Mouse (Mus musculus) cerebellum, adult 18-20 months (tissue): ENCODE data around the gene Dock3.

Source experiments
- DNase-seq, 2 experiments: peaks; one replicate each; pipeline ENCODE4 v3.0.0; 2021

Dock3 gene

DNA sequence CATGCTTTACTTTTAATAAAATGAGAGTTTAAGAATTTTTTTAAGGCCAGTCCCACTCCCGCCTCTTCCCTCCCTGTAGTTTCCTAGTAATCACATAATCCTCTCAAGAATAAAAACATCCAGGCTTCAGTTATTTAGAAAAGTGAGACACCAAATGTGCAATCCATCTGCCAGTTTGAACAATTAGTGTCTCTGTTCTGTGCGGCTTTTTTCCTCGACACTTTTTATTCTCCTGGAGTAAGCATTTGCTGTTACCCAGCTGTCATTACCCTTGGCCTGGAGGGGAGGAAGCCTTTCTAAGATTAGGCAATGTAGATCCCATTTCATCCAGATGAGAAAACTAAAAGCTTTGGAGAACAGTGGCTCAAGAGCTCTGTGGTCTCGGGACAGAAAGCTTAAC, 221.9 kb downstream of the Dock3 start:
- no peak for DNase-seq

DNA sequence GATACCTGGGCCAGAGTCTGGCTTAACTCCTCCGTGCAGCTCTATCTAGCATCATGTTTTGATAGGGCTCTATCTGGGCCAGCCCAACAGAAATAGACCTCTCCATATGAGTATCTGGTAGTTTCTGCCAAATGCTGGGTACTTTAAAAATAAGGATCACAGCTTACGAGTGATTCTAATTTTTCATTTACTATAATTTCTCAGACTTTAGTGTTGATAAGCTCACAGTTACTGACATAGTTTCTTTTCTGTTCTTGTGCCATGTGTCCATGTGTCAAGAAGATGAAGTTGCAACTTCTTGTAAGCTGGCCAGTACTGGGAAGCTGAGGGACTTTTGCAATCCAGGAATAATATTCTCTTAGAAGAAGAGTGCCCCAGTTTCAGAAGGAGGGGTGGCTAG, 228.5 kb downstream of the Dock3 start:
- no peak for DNase-seq

DNA sequence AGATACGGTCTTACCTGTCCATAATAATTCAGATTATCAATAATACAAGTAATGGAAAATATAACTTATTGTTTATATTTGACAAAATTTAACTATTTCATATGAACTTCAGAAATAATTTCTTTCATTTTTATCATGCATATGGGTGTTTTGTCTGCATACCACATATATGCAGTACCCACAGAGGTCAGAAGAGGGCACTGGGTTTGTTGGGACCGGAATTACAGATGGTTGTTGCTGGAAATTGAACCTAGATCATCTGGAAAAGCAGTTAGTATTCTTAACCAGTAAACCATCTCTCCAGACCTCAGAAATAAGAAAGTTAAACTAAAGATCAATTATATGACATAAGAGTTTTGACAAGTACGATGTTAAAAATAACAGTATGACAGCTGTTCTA, 261.0 kb downstream of the Dock3 start:
- DNase-seq = peak; percentile 44 to 49

DNA sequence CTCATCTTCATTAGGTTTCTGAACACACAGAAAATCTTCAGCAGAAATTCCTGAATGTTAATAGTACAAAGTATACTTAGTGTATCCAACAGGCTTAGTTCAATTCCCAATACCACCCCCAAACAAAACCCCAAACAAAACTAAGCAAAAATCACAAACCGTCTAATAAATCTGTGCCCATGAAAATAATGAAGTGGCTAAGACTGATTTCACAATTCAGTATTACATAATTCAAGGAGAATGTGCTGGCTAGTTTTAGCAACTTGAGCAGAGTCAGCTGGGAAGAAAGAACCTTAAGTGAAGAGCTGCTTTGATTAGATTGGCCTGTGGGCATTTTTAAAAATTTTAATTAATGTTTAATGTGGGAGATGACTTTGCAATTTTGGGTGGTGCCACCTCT, 273.3 kb downstream of the Dock3 start:
- no peak for DNase-seq

DNA sequence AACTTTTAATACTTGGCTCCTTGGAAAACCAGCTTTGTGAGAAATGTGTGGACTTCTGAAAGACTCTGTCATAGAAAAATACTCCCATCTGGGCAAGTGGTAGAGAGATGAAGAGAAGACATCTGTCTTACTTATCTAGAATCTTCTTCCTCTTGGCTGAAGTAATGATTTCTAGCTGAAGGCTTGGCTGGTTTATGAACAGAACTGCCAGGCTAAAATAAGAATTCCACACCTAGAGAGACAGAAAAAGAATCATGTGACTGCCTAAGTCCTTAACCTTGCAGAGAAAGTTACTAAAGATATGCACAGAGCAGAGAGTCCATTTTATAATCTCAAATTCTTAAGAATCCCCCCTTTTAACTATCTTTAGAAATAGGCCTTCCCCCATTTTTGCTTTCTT, 276.2 kb downstream of the Dock3 start:
- DNase-seq = no peak

DNA sequence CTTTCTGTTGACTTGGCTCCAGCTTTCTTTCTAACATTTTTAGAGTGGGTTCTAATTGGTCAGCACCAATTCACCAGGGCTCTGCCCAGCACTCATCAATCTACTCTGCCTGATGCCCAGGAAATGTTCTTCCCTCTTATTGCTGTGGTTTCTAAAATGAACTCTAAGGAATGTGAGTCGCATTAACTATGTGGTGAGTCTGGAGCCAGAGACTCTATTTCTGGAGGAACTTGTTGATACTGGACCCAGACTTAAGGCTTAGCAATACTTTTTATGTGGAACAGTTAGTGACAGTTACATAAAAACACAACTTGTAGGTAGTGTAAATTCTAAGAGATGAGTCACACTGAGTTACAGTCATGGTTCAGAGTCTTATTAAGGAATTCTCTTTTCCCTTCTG, 296.7 kb downstream of the Dock3 start:
- no peak for DNase-seq

DNA sequence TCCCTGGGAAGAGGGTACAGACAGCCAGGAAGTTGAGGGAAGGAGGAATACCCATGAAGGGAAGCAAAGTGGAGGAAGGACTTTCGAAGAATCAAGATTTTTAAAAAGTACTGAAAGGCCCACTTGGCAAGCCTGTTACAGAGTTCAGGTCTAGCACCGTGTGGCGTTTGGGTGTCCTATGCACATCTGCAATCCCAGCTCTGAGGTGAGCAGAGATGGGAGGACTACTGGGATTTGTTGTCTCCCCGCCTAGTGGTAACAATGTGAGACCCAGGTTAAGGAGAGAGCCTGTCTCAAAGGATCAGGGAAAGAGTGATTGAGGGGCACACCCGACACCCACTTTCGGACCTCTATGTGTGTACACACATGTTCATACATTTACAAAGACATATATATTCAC, 316.8 kb downstream of the Dock3 start:
- no peak for DNase-seq

DNA sequence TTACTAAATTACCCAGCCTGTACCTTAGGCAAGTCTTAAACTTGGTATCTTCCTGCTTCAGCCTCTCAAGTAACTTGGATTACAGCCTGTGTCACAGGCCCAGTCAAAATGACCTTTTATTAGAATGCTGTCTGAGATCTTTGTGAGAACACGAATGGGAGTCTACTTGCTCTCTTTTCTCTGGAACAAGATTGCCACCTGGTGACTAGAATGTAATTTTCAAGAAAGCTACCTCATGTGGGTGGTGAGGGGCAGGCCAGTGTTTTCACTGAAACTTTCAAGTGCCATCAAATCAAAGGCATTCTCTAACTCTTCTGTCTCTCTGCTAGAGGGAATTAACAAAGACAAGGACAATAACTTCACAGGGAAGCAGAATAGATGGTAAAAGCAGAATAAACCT, 317.9 kb downstream of the Dock3 start:
- DNase-seq = no peak

DNA sequence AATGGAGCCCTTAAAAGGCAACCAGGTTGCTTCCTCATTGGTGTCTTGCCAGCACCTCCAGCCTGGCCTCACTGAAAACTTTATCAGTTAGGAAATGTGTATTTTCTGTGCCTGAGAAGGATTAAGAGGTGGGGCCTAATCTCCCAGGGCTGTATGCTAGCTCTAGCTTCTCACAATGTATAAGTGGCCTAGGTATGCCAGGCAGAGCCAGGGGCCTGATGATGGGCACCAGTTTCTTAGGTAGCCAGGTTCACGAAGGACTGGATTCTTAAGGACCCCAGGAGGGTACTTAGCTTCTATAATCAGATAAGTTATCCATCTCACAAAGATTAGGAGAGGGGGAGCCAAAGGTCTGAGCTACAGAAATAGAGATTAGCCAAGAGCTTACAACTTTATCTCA, 320.1 kb downstream of the Dock3 start:
- DNase-seq = no peak

DNA sequence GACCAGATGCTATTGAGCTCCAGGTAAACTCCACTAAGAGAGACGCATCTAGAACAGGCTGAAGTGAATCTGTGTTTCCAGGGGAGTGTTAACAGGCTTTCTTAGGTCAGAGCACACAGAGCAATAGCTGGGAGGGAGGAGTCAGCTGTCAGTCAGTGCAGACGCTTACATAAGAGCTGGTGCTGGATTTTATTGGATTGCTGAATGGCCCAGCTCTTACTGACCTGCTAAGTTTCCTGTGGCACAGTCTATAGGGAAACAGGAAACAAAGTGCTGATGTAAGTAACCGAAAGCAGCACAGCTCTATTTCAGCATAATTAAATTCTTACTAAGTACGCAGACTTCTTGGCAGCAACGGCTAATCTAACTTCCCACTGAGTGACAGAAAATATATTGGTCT, 323.0 kb downstream of the Dock3 start:
- DNase-seq = no peak

DNA sequence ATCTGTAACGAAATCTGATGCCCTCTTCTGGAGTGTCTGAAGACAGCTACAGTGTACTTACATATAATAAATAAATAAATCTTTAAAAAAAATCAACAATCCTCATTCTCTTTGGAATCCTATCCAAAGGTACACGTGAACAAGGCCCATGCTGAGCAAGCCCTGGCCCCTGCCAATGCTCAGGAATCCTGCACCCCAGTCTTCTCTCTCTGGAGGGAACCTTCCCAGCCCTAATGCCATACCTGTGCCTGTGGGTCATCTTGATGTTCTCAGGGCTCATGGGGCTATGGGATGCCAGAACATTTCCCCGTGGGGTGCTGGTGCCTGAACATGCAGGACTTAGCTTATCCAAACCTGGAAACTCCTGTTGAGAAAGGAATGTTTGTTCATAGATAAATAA, 323.5 kb downstream of the Dock3 start:
- no peak for DNase-seq

DNA sequence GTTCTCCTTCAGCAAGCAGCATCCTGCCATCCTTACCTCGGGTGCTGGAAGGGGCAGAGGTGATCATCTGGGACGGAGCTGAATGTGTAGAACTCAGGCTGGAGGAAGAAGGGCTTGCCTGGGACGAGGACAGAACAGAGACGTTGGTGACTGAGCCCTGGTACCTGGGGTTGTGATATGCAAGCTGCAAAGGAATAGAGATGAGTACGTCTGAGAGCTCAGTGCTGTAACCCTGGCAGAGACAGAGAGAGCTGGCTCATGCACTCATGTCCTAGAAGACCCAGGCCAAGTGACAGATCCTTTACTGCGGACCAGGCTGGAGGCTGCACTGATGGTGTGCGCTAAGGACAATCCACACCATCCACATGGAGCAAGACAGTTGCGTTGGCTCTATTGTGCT, 325.1 kb downstream of the Dock3 start:
- DNase-seq = no peak

DNA sequence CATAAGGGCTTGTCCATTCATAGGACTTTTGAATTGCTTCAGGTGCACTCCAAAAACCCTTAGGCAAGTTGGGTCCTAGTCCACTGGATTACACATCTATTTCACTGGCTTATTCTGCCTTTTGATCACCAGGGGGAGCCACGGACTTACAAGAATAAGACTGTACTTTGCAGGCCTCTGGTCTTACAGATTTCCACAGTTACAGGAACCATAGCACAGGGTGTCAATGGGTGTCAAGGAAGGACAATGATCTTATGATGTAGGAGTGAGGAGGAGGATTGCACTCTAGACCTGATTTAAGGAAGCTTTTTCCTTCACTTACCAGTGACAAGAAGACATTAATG, 327.9 kb downstream of the Dock3 start:
- DNase-seq = peak in 1 of 2 experiments; percentile 50

DNA sequence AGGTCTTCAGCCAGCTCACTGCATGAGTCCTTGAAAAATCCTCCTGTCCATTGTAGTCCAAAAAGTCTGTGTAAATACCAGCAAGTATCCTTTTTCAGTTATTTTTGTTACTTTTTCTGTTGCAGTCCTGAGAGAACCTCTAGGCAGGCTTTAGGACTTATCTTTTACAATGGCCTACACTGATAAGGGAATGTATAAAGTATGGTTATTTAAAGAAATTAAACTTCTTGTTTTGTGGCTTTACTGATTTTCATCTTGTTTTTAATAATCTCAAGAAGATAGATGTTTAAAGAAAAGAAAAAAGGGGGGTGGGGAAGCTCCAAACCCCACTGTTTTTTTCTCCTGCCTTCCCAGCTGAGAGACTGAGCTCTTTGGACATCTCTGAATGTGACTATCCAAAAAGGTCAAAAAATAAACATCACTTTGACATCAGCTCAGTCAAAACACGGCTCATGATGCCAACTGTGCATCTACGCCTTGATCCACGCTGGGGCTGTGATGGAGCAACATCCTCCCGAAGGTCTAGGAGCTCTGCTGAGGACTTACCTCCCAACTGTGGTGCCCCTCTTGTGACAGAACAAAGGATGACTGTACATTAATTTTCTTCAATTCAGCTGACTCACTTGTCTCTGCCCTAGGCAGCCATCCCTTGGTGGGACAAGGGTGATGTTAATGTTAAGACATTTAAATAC, 328.5 kb downstream of the Dock3 start:
- no peak for DNase-seq

DNA sequence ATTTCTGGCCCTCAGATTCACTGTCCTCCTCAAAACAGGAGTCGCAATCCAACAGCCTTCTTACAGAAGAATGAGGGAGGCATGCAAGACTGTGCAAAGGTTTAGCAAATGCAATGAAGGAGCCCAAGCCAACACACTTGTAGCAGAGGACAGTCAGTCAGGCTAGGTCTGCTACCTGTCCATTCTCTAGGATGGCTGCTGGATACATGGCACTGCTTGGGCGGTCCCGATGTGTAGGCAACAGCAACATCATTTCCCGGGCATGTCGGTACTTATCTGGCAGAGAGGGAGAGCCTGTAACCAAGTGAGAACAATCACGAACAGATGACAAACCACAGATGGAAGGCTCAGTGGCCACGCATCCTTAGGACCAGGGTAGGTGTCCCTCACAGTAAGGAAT, 330.1 kb downstream of the Dock3 start:
- no peak for DNase-seq

DNA sequence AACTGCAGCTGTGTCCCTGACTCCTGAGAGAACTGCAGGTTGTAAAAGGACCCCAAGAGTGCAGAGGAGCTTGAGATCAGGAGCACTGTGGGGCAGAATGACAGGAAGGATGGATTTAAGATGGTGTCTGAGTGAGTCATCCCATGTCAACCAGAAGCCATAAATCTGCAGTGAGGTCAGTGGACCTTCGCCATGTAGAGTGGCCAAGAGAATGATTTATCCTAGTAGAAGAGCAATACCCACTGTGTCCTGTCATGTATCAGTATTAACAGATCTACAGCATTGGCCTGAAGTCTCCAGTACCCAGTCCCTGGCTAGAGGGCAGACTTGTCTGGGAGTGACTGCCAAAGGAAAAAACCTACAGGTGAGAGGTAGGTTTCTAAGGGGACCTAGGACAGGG, 332.8 kb downstream of the Dock3 start:
- no peak for DNase-seq

DNA sequence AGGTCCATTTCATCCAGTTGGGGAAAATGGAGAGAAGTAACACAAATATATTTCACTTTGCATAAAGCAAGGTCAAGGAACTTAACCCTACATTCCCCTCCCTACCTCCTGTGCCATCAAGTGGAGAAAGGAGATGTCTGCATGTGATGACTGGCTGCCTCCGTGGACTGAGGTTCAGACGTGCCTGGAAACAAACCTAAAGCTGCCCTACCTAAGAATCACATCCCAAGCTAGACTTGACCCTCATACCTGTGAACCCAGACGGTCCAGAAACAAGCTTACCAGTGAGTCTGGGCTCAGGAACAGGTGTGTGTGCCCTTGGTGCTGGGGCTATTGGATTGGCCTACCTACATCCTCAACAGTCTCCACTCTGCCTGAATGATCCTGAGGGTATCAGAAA, 338.4 kb downstream of the Dock3 start:
- no peak for DNase-seq

DNA sequence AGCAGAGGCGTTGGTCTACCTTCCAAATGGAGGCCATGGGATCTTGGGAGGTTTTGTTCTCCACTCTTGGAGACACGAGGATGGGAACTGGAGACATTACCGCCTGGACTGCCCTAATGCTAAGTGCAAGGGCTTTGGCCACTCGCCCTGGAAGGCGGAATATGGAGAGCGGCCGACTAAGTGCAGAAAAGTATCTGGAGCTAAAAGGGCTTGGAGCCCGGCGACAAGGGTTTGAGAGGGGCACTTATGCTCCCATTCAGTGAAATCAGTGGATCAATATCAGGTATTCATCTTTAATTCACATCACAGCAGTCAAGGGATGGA, 339.2 kb downstream of the Dock3 start:
- no peak for DNase-seq

DNA sequence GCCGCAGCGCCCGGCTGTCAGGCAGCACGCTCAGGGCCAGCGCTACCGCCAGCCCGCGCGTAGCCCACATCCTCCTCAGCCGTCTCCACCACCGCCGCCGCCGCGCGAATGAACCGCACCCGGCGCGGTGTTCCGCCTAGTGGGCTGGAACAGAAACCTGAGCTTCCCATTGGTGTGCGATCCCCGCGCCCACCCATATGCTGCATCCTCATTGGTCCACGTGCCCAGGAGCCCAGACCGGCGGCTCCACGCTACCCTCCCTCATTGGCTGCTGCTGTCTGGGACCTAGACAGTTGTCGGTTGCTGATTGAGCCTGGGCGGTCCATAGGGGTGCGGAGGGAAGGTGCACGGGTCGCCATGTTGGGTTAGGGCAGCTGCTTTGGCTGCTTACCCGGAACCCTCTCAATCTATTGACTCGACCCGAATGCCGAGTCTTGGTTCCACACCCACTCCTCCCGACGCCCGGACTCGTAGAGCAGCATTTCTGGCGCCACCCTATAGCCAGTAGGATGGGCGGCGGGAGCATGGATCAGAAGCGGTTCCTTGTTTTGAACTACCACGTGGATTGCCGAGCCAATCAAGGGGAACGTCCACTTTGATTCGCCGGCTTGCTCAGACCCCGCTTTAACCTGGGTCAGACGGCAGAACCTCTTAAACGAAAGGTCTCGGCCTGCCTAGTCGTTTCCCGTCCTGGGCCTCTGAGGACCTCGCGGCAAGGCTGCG, 339.7 kb downstream of the Dock3 start, which contains the start of gene Manf:
TSS of gene Manf (minus strand) at position 151 of the 723 bp plus-strand sequence.
- DNase-seq = peak; percentile 96 to 99

DNA sequence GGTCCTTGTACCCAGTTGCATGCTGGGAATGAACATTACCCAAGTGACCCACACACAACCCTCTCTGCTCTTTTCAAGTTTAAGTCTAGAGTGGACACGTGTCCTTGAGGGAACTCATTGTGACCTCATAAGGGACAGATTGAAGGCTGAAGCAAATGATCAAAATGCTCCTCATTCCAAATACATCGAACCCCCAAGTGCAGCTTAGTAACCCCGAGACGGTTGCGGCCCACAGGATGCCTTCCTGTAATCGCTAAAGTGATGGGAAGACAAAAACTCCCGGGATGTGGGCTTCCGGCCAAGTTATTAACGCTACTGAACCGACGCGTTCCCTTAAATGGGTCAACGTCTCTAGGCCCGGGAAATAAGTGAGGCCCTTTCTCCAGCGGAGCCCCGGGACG, 340.4 kb downstream of the Dock3 start:
- DNase-seq = no peak

DNA sequence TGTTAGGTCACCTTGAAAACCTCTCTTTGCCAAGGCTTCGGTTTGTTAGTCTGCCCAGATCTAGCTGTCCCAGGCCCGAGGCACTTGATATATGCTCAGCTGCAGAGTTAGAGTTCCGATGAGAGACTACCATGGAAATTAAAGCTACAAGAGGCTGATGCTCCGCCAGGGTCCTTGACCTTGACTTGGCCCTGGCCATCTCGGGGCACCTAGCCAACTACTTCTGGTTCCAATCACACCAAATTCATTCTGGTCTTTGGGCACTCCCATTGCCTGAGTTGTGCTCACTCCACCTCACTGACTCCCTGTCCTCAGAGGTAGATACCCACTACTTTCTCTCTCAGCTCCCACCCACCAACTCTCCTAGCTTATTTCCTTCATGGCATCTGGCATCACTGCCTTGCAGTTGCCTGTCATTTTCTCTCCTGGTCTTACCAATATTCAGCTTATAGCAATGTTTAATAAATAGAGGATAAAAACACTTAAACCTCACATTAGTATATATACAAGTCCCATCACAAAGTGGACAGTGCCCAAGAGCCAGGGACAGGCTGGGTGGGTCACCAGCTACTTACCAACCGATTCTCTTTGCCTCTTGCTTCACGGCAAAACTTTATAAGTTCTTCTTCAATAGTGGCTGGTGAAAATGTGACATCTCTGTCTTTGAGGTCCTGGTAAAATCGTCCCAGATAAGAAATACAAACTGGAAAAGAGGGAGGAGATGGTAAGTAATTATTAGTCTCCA, 341.0 kb downstream of the Dock3 start:
- peak in 1 of 2 experiments; percentile 50 for DNase-seq

DNA sequence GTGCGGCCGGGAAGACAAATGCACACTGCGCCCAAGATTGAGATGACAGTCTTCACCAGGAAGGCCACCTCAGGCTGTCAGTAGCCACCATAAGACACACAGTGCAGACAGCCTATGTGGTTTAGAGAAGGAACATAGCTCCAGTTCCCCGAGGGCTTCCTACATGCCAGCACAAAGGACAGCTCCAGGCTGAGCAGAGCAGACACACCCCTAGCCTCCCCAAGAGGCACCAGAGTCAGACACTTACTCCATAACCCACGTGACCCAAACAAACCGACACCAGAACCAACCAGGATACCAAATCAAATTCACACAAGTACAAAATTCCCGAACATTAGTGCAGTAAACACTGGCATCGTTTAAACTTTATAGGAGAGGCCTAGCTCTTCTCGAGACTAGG, 342.4 kb downstream of the Dock3 start:
- no peak for DNase-seq

DNA sequence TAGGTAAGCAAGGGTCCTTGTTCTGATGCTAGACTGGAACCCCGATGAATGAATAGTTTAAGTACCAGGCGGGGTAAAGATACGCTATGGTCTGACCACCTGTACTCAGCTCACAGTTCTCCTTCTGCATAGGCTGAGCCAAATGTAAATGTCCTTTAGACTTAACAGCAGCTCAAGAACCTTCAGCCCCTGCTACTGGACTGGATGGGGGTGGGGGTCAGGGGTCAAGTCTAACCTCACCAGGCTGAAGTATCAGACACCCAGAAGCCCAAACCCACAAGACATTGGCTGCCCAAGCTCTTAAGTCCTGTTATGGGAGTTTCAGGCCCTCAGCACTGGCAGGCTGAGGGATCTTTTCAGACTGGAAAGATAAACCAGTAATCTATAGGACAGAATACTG, 343.4 kb downstream of the Dock3 start:
- no peak for DNase-seq
